Mouse (Mus musculus): ENCODE data around the gene Tns1. TPM values are rescaled to one million over a fixed set of nuclear protein-coding genes. Genes with fewer than 3 reads are reported as not detected.
A peak's percentile ranks its signal among the peaks of the same experiment; 100 is the strongest.

The Tns1 gene
- polyA plus RNA-seq, 1 experiment from 2014 or later, result 11.3 TPM

DNA sequence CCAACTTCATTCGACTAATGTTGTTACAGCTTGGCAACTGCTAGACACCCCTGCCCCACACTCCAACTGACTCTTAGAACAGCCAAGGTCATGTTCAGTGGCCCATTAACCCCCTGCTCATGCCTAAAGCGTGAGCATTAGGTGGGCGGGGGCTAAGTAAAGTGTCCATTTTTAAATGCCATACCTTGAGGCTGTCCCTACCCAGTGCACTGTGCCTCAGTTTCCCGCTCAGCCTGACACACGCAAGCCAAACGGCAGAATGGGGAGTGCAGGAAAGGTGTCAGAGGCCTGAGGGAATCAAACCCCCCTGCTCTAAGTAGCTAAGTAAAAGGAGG, 12.6 kb downstream of the Tns1 start:
- WGBS, result 12% methylated on average over 6 of the region's 6 CpGs
- 0 out of 2 replicates have a peak overlapping the region, but pooled peaks have one; percentile 23 for H3K27ac ChIP-seq (ENCODE audit: low read depth, low read length)
- ATAC-seq (ENCODE audit: low read depth), result peak; percentile 26; the same call in 1 of the 2 replicates
- H3K4me1 ChIP-seq (ENCODE audit: control insufficient read depth, insufficient read depth, low read length), result 0 out of 2 replicates have a peak, but pooled peaks cover 4% of the 10 kb centered on the region
- no peaks in the 10 kb centered on the region for H3K9me3 ChIP-seq (ENCODE audit: control insufficient read depth, low read length)
- H3K9ac ChIP-seq (replicated peaks; ENCODE audit: low read depth, low read length), result no peak overlapping the region
- no peaks in the 10 kb centered on the region for H3K36me3 ChIP-seq (ENCODE audit: control insufficient read depth, insufficient read depth, low read length)
- no peak overlapping the region for H3K4me3 ChIP-seq (ENCODE audit: low read depth, low read length)
- H3K27me3 ChIP-seq (ENCODE audit: control insufficient read depth, insufficient read depth, low read length), result no peaks in the 10 kb centered on the region
- H3K4me2 ChIP-seq (ENCODE audit: low read depth, low read length), result no peak overlapping the region

- Histone ChIP-seq H3K4me3 (ENCODE audit: low read depth, low read length) (no peak overlapping the region), H3K4me2 (ENCODE audit: low read depth, low read length) (no peak overlapping the region), H3K36me3 (ENCODE audit: control insufficient read depth, insufficient read depth, low read length) (no peaks in the 10 kb centered on the region), H3K27me3 (ENCODE audit: control insufficient read depth, insufficient read depth, low read length) (no peaks in the 10 kb centered on the region), H3K9me3 (ENCODE audit: control insufficient read depth, low read length) (no peaks in the 10 kb centered on the region), H3K9ac (replicated peaks; ENCODE audit: low read depth, low read length) (no peak overlapping the region), H3K4me1 (ENCODE audit: control insufficient read depth, insufficient read depth, low read length) (0 out of 2 replicates have a peak, but pooled peaks cover 4% of the 10 kb centered on the region), H3K27ac (ENCODE audit: low read depth, low read length) (peak overlapping the region; percentile 23; the same call in 1 of the 2 replicates)
- WGBS, result 4% methylated on average over 8 of the region's 8 CpGs
- peak; percentile 89 for ATAC-seq (ENCODE audit: low read depth)
Observed at GRCm38 (mm10) chr1:74110932-74111695, 13.1 kb downstream of the Tns1 start.

- Histone ChIP-seq H3K9me3 (ENCODE audit: control insufficient read depth, low read length) (no peaks in the 10 kb centered on the region), H3K27me3 (ENCODE audit: control insufficient read depth, insufficient read depth, low read length) (no peaks in the 10 kb centered on the region), H3K4me3 (ENCODE audit: low read depth, low read length) (no peak overlapping the region), H3K4me1 (ENCODE audit: control insufficient read depth, insufficient read depth, low read length) (0 out of 2 replicates have a peak, but pooled peaks cover 4% of the 10 kb centered on the region), H3K9ac (replicated peaks; ENCODE audit: low read depth, low read length) (no peak overlapping the region), H3K36me3 (ENCODE audit: control insufficient read depth, insufficient read depth, low read length) (no peaks in the 10 kb centered on the region), H3K27ac (ENCODE audit: low read depth, low read length) (no peak overlapping the region), H3K4me2 (ENCODE audit: low read depth, low read length) (no peak overlapping the region)
- 51% methylated on average over 2 of the region's 2 CpGs for WGBS
- ATAC-seq (ENCODE audit: low read depth), result no peak
Observed at GRCm38 (mm10) chr1:74109670-74110069, 14.6 kb downstream of the Tns1 start.

DNA sequence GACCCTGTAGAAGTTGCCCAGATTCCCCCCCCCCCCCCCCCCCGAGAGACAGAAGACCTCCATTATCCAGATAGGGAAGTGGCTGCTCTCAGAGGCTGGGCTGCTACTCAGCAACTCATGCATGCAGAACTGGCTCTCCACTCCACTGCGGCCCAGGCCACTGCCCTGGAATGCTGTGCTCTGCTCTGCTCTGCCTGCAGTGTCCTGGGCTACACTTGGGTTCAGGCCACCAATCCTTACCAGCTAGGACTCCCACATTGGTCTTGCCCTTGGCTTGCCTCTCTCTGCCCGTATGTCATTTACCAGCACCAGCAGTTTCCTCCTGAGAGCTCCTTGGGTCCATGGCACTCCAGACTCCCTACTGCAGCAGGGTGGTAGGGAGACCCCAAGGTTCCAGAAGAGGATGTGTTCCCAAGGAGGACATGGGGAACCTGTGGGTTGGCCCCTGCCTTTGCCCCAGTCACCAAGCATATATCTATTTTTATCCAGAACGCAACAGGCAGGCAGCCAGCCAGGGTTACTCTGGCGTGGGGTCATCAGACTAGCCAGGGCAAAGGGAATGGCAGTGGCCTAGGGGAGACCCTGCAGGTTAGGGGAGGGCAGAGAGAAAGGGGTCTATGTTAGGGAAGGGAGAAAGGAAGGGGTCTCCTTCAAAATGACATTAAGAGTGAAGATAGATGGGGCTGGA, 16.2 kb downstream of the Tns1 start:
- H3K9ac ChIP-seq (replicated peaks; ENCODE audit: low read depth, low read length), result no peak overlapping the region
- WGBS, result 77% methylated on average over 4 of the region's 5 CpGs
- H3K4me3 ChIP-seq (ENCODE audit: low read depth, low read length), result no peak overlapping the region
- H3K27me3 ChIP-seq (ENCODE audit: control insufficient read depth, insufficient read depth, low read length), result no peaks in the 10 kb centered on the region
- H3K36me3 ChIP-seq (ENCODE audit: control insufficient read depth, insufficient read depth, low read length), result no peaks in the 10 kb centered on the region
- peaks cover 11% of the 10 kb centered on the region; the same call in 1 of the 2 replicates for H3K4me1 ChIP-seq (ENCODE audit: control insufficient read depth, insufficient read depth, low read length)
- H3K9me3 ChIP-seq (ENCODE audit: control insufficient read depth, low read length), result no peaks in the 10 kb centered on the region
- H3K4me2 ChIP-seq (ENCODE audit: low read depth, low read length), result no peak overlapping the region
- ATAC-seq (ENCODE audit: low read depth), result no peak
- H3K27ac ChIP-seq (ENCODE audit: low read depth, low read length), result no peak overlapping the region

GRCm38 (mm10) chr1:74106214-74106613, 18.0 kb downstream of the Tns1 start:
- 79% methylated on average over 6 of the region's 6 CpGs for WGBS
- Histone ChIP-seq H3K36me3 (ENCODE audit: control insufficient read depth, insufficient read depth, low read length) (no peaks in the 10 kb centered on the region), H3K4me3 (ENCODE audit: low read depth, low read length) (no peak overlapping the region), H3K4me1 (ENCODE audit: control insufficient read depth, insufficient read depth, low read length) (peaks cover 9% of the 10 kb centered on the region; the same call in 1 of the 2 replicates), H3K9ac (replicated peaks; ENCODE audit: low read depth, low read length) (no peak overlapping the region), H3K4me2 (ENCODE audit: low read depth, low read length) (no peak overlapping the region), H3K27ac (ENCODE audit: low read depth, low read length) (no peak overlapping the region), H3K27me3 (ENCODE audit: control insufficient read depth, insufficient read depth, low read length) (no peaks in the 10 kb centered on the region), H3K9me3 (ENCODE audit: control insufficient read depth, low read length) (no peaks in the 10 kb centered on the region)
- ATAC-seq (ENCODE audit: low read depth), result no peak

- Histone ChIP-seq H3K36me3 (ENCODE audit: control insufficient read depth, insufficient read depth, low read length) (no peaks in the 10 kb centered on the region), H3K4me2 (ENCODE audit: low read depth, low read length) (no peak overlapping the region), H3K9ac (replicated peaks; ENCODE audit: low read depth, low read length) (no peak overlapping the region), H3K4me3 (ENCODE audit: low read depth, low read length) (no peak overlapping the region), H3K9me3 (ENCODE audit: control insufficient read depth, low read length) (no peaks in the 10 kb centered on the region), H3K4me1 (ENCODE audit: control insufficient read depth, insufficient read depth, low read length) (peaks cover 9% of the 10 kb centered on the region; the same call in 1 of the 2 replicates), H3K27me3 (ENCODE audit: control insufficient read depth, insufficient read depth, low read length) (no peaks in the 10 kb centered on the region), H3K27ac (ENCODE audit: low read depth, low read length) (no peak overlapping the region)
- ATAC-seq (ENCODE audit: low read depth), result no peak
- 81% methylated on average over 4 of the region's 4 CpGs for WGBS
Observed at GRCm38 (mm10) chr1:74105660-74106059, 18.6 kb downstream of the Tns1 start.

GRCm38 (mm10) chr1:74103654-74104353, 20.4 kb downstream of the Tns1 start:
- Histone ChIP-seq H3K9me3 (ENCODE audit: control insufficient read depth, low read length) (no peaks in the 10 kb centered on the region), H3K27me3 (ENCODE audit: control insufficient read depth, insufficient read depth, low read length) (no peaks in the 10 kb centered on the region), H3K27ac (ENCODE audit: low read depth, low read length) (peak overlapping the region; percentile 25), H3K36me3 (ENCODE audit: control insufficient read depth, insufficient read depth, low read length) (no peaks in the 10 kb centered on the region), H3K9ac (replicated peaks; ENCODE audit: low read depth, low read length) (no peak overlapping the region), H3K4me2 (ENCODE audit: low read depth, low read length) (no peak overlapping the region), H3K4me3 (ENCODE audit: low read depth, low read length) (no peak overlapping the region), H3K4me1 (ENCODE audit: control insufficient read depth, insufficient read depth, low read length) (peaks cover 11% of the 10 kb centered on the region; the same call in 1 of the 2 replicates)
- 7% methylated on average over 6 of the region's 6 CpGs for WGBS
- ATAC-seq (ENCODE audit: low read depth), result peak; percentile 81

GRCm38 (mm10) chr1:74099001-74099435, 25.2 kb downstream of the Tns1 start:
- H3K27me3 ChIP-seq (ENCODE audit: control insufficient read depth, insufficient read depth, low read length), result 0 out of 2 replicates have a peak, but pooled peaks cover 3% of the 10 kb centered on the region
- H3K4me1 ChIP-seq (ENCODE audit: control insufficient read depth, insufficient read depth, low read length), result peaks cover 31% of the 10 kb centered on the region

More at GRCm38 (mm10) chr1:74099001-74099435, 25.2 kb downstream of the Tns1 start:
- Histone ChIP-seq H3K27ac (ENCODE audit: low read depth, low read length) (peak overlapping the region; percentile 80), H3K4me3 (ENCODE audit: low read depth, low read length) (peak overlapping the region; percentile 46), H3K9me3 (ENCODE audit: control insufficient read depth, low read length) (no peaks in the 10 kb centered on the region), H3K9ac (replicated peaks; ENCODE audit: low read depth, low read length) (peak overlapping the region; percentile 58), H3K4me2 (ENCODE audit: low read depth, low read length) (peak overlapping the region; percentile 91), H3K36me3 (ENCODE audit: control insufficient read depth, insufficient read depth, low read length) (no peaks in the 10 kb centered on the region)
- 1% methylated on average over 14 of the region's 14 CpGs for WGBS
- ATAC-seq (ENCODE audit: low read depth), result peak; percentile 25; the same call in 1 of the 2 replicates
